Mouse (Mus musculus): ENCODE data around the gene Kars. TPM values are rescaled to one million over a fixed set of nuclear protein-coding genes. Genes with fewer than 3 reads are reported as not detected.

Kars gene
- total RNA-seq, 2 experiments from 2014 or later = 99.8 to 112 TPM

DNA sequence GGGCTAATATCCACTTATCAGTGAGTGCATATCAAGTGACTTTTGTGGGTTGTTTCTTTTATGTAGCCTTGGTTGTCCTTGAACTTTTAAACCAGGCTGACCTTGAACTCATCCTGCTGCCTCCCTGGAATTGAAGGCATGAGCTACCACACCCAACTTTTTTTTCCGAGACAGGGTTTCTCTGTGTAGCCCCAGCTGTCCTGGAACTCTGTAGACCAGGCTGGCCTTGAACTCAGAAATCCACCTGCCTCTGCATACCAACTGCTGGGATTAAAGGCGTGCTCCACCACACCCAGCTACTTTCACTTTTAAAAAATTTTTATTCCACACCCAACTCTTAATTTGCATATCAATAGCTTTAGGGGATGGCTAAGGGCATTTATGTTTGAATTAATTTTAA is 67.6 kb downstream of the Kars start:
- no peak for DNase-seq

Other genes starting within 250 kb of the Kars start
- 10 to 100 TPM; 35.2 to 36.1 TPM for gene Cfdp1, start 157.0 kb downstream of the Kars start, total RNA-seq (2021)
- gene Tmem170, start 134.6 kb downstream of the Kars start, total RNA-seq (2021) = 1 to 10 TPM; 2.4 to 2.6 TPM
- gene Chst5, start 100.9 kb downstream of the Kars start, total RNA-seq (2021) = not detected
- 1 to 10 TPM; 2.0 to 2.4 TPM for gene Tmem231, start 77.4 kb downstream of the Kars start, total RNA-seq (2021)
- gene Gabarapl2, start 70.6 kb downstream of the Kars start, total RNA-seq (2021) = 100 to 1,000 TPM; 137 to 139 TPM
- 1 to 10 TPM; 1.9 to 2.2 TPM for gene Adat1, start 19.0 kb downstream of the Kars start, total RNA-seq (2021)
- 10 to 100 TPM; 10.9 to 12.9 TPM for gene Terf2ip, start 75 bp upstream of the Kars start, total RNA-seq (2021)
- not detected for gene Gm6793, start 3.7 kb upstream of the Kars start, total RNA-seq (2021)

Measured in heart, adult 18-20 months (tissue).